In the genomic region with DNA sequence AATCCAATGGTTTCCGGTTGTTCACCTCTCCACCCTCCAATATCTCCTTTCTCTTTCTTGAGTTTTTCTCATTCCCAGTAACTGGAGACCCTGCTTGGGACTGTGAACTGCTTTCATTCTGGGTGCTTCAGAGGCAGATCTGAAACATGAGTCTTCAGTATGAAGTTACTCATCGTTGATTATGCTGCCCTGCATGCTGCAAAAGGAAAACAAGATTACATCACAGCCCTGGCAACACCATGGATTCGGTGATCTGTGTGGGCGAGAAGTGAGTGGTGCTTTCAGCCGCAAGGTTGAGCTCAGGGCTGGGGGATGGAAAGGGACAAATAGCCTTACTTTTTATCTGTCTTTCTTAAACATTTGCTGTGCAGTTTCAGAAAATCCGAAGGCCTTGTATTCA, we compare ENCODE assay signal across 11 mouse cellular contexts.
DNase-seq lines count a peak whose midpoint lies in the region; ATAC-seq and TF ChIP-seq lines count a peak whose summit lies in the region.
"Had no signal": no experiment of that assay in that cellular context is flagged by ENCODE, and none has a peak within 500 bp of the region (broad histone marks: within the 10 kb centered on the region; RNA-seq: fewer than 3 reads in every experiment).

No protein-coding gene starts in this region.

- no peaks in the 10 kb centered on the region for H3K36me3 ChIP-seq in embryonic facial prominence, embryonic 14.5 days (ENCODE audit: control insufficient read depth, insufficient read depth, low read length)
- H3K36me3 ChIP-seq in embryonic facial prominence, embryonic 10.5 days (replicated peaks) = no peaks in the 10 kb centered on the region
- no peaks in the 10 kb centered on the region for H3K36me3 ChIP-seq in liver, adult 2 months (ENCODE audit: control insufficient read depth, insufficient read depth, low read length)
- no peaks in the 10 kb centered on the region for H3K36me3 ChIP-seq in liver, embryonic 12.5 days
- no peaks in the 10 kb centered on the region for H3K36me3 ChIP-seq in hindbrain, embryonic 12.5 days
- no peaks in the 10 kb centered on the region for H3K36me3 ChIP-seq in midbrain, embryonic 16.5 days (ENCODE audit: control insufficient read depth, insufficient read depth, low read length)
- H3K36me3 ChIP-seq: hindbrain, embryonic 15.5 days had no signal

- H3K9me3 ChIP-seq in embryonic facial prominence, embryonic 14.5 days (ENCODE audit: control insufficient read depth, low read length) = 0 out of 2 replicates have a peak, but pooled peaks cover 5% of the 10 kb centered on the region
- no peaks in the 10 kb centered on the region for H3K9me3 ChIP-seq in embryonic facial prominence, embryonic 10.5 days
- H3K9me3 ChIP-seq in liver, embryonic 12.5 days (replicated peaks) = 0 out of 2 replicates have a peak, but pooled peaks cover 4% of the 10 kb centered on the region
- H3K9me3 ChIP-seq in hindbrain, embryonic 12.5 days (replicated peaks) = no peaks in the 10 kb centered on the region
- no peaks in the 10 kb centered on the region for H3K9me3 ChIP-seq in midbrain, embryonic 16.5 days (replicated peaks; ENCODE audit: control insufficient read depth, low read length, poor library complexity, severe bottlenecking)
- H3K9me3 ChIP-seq: hindbrain, embryonic 15.5 days had no signal

- peak; percentile 76; the same call in 1 of the 2 replicates for ATAC-seq in embryonic facial prominence, embryonic 14.5 days (ENCODE audit: low read depth)
- ATAC-seq in liver, embryonic 12.5 days = no peak
- no peak for ATAC-seq in hindbrain, embryonic 12.5 days (ENCODE audit: low FRiP score)
- no peak for ATAC-seq in midbrain, embryonic 16.5 days
- ATAC-seq: forebrain, embryonic 14.5 days had no signal

- no peak for TF ChIP-seq CTCF in liver, adult 2 months (IDR thresholded peaks at IDR 0.05; ENCODE audit: low read depth, low read length)

- no peaks in the 10 kb centered on the region for H3K4me1 ChIP-seq in embryonic facial prominence, embryonic 14.5 days (ENCODE audit: control insufficient read depth, insufficient read depth, low read length)
- H3K4me1 ChIP-seq in embryonic facial prominence, embryonic 10.5 days = no peaks in the 10 kb centered on the region
- no peaks in the 10 kb centered on the region; the same call in 1 of the 2 replicates for H3K4me1 ChIP-seq in liver, adult 2 months (ENCODE audit: control insufficient read depth, insufficient read depth, low read length)
- no peaks in the 10 kb centered on the region for H3K4me1 ChIP-seq in liver, embryonic 12.5 days
- no peaks in the 10 kb centered on the region for H3K4me1 ChIP-seq in hindbrain, embryonic 12.5 days
- no peaks in the 10 kb centered on the region for H3K4me1 ChIP-seq in midbrain, embryonic 16.5 days (ENCODE audit: control insufficient read depth, insufficient read depth, low read length)
- H3K4me1 ChIP-seq: hindbrain, embryonic 15.5 days had no signal

- no peak overlapping the region for H3K4me2 ChIP-seq in embryonic facial prominence, embryonic 14.5 days (ENCODE audit: low read depth, low read length)
- H3K4me2 ChIP-seq in liver, embryonic 12.5 days = no peak overlapping the region
- H3K4me2 ChIP-seq in hindbrain, embryonic 12.5 days (replicated peaks) = no peak overlapping the region
- no peak overlapping the region for H3K4me2 ChIP-seq in midbrain, embryonic 16.5 days (ENCODE audit: low read length)
- H3K4me2 ChIP-seq: hindbrain, embryonic 15.5 days had no signal

- TF ChIP-seq POLR2A in liver, adult 2 months (IDR thresholded peaks at IDR 0.05; ENCODE audit: extremely low read depth, insufficient read depth, low read length) = no peak

- peak; percentile 55 for DNase-seq in embryonic facial prominence, embryonic 14.5 days (ENCODE audit: low spot score)
- no peak for DNase-seq in embryonic facial prominence, embryonic 10.5 days (ENCODE audit: low spot score)
- peak; percentile 41 for DNase-seq in liver, adult 2 months (ENCODE audit: extremely low read depth, low read depth, low spot score)
- DNase-seq in adrenal gland, postnatal 14 days = peak; percentile 63
- peak; percentile 32 for DNase-seq in heart, postnatal 4 days
- DNase-seq: cerebellum, postnatal 25 days had no signal

- no peak overlapping the region for H3K4me3 ChIP-seq in embryonic facial prominence, embryonic 14.5 days (ENCODE audit: low read depth, low read length)
- no peak overlapping the region for H3K4me3 ChIP-seq in embryonic facial prominence, embryonic 10.5 days
- H3K4me3 ChIP-seq in liver, adult 2 months (ENCODE audit: insufficient read depth, low read depth, low read length) = no peak overlapping the region
- H3K4me3 ChIP-seq in liver, embryonic 12.5 days = no peak overlapping the region
- no peak overlapping the region for H3K4me3 ChIP-seq in hindbrain, embryonic 12.5 days
- no peak overlapping the region for H3K4me3 ChIP-seq in midbrain, embryonic 16.5 days (ENCODE audit: low read depth, low read length)
- H3K4me3 ChIP-seq: hindbrain, embryonic 15.5 days had no signal

- 50% methylated on average over 6 of the region's 6 CpGs for WGBS in embryonic facial prominence, embryonic 14.5 days
- 80% methylated on average over 6 of the region's 6 CpGs for WGBS in embryonic facial prominence, embryonic 10.5 days
- WGBS in liver, adult 2 months = 34% methylated on average over 6 of the region's 6 CpGs
- WGBS in liver, embryonic 12.5 days (ENCODE audit: insufficient replicate concordance) = 66% methylated on average over 6 of the region's 6 CpGs
- 75% methylated on average over 6 of the region's 6 CpGs for WGBS in hindbrain, embryonic 12.5 days
- 84% methylated on average over 6 of the region's 6 CpGs for WGBS in midbrain, embryonic 16.5 days

- H3K27me3 ChIP-seq in embryonic facial prominence, embryonic 14.5 days (replicated peaks; ENCODE audit: control insufficient read depth, insufficient read depth, low read length) = no peaks in the 10 kb centered on the region
- no peaks in the 10 kb centered on the region for H3K27me3 ChIP-seq in embryonic facial prominence, embryonic 10.5 days (replicated peaks; ENCODE audit: low read depth, poor library complexity, severe bottlenecking)
- no peaks in the 10 kb centered on the region for H3K27me3 ChIP-seq in liver, adult 2 months (ENCODE audit: control insufficient read depth, insufficient read depth, low read length)
- no peaks in the 10 kb centered on the region for H3K27me3 ChIP-seq in liver, embryonic 12.5 days (replicated peaks)
- H3K27me3 ChIP-seq in hindbrain, embryonic 12.5 days = no peaks in the 10 kb centered on the region
- H3K27me3 ChIP-seq in midbrain, embryonic 16.5 days (ENCODE audit: control insufficient read depth, insufficient read depth, low read depth, low read length) = no peaks in the 10 kb centered on the region
- H3K27me3 ChIP-seq: hindbrain, embryonic 15.5 days had no signal

- no peak overlapping the region; the same call in 1 of the 2 replicates for H3K27ac ChIP-seq in embryonic facial prominence, embryonic 14.5 days (replicated peaks; ENCODE audit: low read depth, low read length)
- H3K27ac ChIP-seq in embryonic facial prominence, embryonic 10.5 days (replicated peaks) = no peak overlapping the region
- H3K27ac ChIP-seq in liver, adult 2 months (replicated peaks; ENCODE audit: insufficient read depth, low read depth, low read length) = no peak overlapping the region
- no peak overlapping the region for H3K27ac ChIP-seq in liver, embryonic 12.5 days
- no peak overlapping the region for H3K27ac ChIP-seq in hindbrain, embryonic 12.5 days
- no peak overlapping the region for H3K27ac ChIP-seq in midbrain, embryonic 16.5 days (ENCODE audit: low read length)
- H3K27ac ChIP-seq: hindbrain, embryonic 15.5 days had no signal

- H3K79me2 ChIP-seq in liver, adult 2 months (ENCODE audit: control insufficient read depth, insufficient read depth, low read length) = no peaks in the 10 kb centered on the region

- no peak overlapping the region for H3K9ac ChIP-seq in embryonic facial prominence, embryonic 14.5 days (ENCODE audit: low read depth, low read length)
- H3K9ac ChIP-seq in liver, adult 2 months (ENCODE audit: low read depth, low read length) = no peak overlapping the region
- H3K9ac ChIP-seq in liver, embryonic 12.5 days = no peak overlapping the region
- H3K9ac ChIP-seq in hindbrain, embryonic 12.5 days = no peak overlapping the region
- no peak overlapping the region for H3K9ac ChIP-seq in midbrain, embryonic 16.5 days (ENCODE audit: low read depth, low read length)
- H3K9ac ChIP-seq: hindbrain, embryonic 15.5 days had no signal
